Mouse (Mus musculus): ENCODE data around the gene Med14.

Med14 gene

DNA sequence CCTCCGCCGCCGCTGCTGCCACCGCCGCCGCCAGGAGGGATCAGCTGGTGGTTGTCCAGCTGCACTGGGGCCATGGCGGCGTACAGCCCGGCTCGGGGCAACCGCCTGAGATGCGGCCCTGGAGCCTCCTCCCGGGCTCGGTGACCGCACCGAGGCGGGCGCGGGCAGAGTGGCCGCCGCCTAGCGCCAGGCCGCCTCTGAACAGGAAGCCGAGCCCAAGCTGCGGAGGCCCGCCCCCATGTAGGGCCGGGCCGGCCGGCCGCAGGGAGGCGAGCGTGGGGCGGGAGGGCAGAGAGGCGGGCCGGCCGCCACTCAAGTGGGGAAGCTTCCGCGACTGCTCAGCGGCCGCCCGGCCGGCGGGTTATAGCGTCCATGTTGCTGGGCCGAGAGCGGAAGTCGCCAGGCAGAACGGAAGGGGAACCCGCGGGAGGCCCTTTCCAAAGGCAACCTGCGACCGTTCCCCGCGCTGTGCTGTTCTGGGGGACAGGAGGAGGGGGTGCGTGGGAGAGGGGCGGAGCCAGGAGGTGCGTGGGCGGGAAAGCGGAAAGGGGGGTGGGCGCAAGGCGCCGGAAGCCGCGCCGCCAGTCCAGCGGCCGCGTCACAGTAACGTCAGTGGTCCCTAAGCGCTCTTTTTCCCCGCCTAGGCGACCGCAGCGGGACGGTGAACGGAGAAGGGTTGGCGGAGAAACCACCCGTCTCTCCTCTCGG, at the start of gene Med14:
Med14 (minus strand) TSS at position 448 of the 708 bp plus-strand sequence.
- peak; percentile 72 to 75 for DNase-seq (ENCODE audit: low spot score in 2 of 2)

DNA sequence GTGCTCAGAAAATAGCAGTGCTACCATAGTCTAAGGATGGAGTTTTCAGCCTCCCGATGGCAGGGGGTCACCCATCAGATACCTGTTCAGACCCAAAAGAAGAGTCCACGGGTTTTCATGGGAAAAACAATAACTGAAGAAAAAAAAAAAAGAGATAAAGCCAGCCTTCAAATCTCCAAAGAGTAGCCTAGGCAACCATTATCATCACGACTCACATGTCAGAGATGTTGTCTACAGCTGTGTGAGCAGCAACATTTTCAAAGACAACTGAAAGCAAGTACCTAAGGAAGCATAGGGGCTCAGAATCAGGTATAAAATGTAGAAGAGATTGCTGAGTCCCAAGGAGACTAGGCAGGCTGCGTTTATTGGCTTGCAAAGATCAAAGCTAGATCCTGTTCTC, 38.7 kb upstream of the Med14 start:
- DNase-seq (ENCODE audit: low spot score in 2 of 2): no peak

DNA sequence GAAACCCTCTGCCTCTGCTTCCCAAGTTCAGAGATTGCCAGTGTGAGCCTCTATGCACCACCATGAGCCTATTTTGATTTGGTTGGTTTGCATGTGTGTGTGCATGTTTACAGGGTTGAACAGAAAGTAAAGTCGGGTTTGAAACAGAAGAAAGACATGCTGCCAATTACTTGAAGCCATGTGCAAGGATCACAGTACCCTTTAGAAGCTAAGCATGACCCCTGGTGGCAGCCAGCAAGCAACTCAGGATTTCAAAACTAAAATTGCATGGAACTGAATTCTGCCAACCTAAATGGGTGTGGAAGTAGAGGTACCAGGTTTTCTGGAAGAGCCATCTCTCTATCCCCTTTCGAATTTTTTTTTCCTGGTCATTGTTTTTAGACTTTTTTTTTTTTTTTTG, 33.0 kb upstream of the Med14 start:
- DNase-seq (ENCODE audit: low spot score in 2 of 2): no peak

DNA sequence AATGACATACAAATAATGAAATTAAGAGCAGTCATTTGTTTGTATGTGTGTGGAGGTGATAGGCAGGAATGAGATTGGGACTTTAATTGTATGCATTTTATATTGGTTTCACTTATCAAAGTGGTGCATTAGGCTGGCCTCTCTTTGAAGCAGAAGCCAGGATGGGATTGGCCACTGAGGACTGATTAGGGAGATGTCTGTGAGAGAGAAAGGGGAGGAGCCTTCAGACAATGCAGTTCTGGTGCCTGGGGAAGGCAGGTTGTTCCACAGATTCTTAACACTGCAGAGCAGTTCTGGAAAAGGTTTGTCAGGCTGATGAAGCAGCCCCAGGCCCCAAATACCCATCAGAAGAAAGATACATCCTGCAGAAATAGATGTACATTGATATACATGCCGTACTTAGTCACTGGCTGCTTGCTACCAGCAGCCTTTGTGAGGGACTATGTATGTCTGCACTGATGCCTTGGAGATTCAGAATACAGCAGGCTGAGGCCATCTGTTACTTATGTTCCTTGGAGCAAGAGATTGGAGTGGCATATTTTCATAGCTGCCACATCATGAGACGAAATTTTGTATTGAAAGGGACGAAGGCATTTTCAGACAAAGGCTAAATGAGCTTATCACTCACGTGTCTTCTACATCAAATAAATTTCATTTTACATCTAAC, 29.9 kb upstream of the Med14 start:
- DNase-seq (ENCODE audit: low spot score in 2 of 2): peak in 1 of 2 experiments; percentile 1

DNA sequence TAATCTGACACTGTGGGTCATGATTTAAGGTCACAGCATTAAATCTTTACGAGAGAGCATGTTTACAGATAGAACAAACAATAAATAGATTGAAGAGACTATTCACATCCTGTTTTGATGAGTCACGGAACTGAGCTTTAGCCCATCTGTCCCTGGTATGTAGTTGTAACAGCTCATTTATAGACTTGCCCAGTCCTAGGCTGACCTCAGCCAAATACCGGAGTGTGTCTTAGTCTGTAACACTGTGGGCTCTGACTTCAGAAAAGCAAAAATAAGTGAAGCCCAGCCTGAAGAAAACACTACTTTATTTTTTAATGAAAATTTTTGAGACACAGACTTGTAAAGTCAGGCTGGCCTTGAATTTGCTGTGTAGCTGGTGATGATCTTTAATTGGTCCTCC, 11.4 kb upstream of the Med14 start:
- no peak for DNase-seq (ENCODE audit: low spot score in 2 of 2)

DNA sequence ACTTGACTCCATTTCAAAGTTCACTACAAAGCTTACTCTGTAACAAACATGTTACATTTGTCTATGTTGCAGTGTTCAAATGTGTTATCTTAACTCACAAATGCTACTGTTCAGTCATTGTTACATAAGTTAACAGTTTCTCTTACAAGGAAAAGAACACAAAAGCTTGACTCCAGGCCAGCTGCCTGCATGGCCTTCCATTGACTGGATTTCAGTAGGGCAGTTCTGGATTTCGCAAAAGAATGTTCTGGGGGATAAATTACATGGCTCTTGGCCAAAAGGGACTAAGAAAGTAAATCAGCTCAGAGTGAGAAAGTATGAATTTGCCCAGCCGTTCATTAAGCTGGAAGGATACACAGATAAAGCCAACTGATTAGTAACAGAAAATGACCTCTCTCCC, 9.7 kb upstream of the Med14 start:
- DNase-seq (ENCODE audit: low spot score in 2 of 2): no peak

DNA sequence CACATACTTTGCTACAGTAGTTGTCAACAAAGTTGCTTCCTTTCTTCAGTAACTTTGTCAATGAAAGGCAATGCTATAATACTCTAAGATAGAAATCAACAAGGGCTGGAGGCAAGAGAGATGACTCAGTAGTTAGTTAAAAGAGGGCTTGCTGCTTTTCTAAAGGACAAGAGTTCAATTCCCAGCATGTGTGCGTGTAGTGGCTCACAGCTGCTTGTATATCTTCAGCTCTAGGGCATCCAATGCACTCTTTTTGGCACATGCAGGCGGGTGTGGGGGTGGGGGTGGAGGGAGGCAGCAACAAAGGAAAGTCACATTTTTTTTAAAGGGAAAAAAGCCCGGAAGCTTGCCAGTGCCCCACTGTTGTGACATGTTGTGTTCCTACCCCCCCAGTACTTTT, 6.7 kb upstream of the Med14 start:
- no peak for DNase-seq (ENCODE audit: low spot score in 2 of 2)

DNA sequence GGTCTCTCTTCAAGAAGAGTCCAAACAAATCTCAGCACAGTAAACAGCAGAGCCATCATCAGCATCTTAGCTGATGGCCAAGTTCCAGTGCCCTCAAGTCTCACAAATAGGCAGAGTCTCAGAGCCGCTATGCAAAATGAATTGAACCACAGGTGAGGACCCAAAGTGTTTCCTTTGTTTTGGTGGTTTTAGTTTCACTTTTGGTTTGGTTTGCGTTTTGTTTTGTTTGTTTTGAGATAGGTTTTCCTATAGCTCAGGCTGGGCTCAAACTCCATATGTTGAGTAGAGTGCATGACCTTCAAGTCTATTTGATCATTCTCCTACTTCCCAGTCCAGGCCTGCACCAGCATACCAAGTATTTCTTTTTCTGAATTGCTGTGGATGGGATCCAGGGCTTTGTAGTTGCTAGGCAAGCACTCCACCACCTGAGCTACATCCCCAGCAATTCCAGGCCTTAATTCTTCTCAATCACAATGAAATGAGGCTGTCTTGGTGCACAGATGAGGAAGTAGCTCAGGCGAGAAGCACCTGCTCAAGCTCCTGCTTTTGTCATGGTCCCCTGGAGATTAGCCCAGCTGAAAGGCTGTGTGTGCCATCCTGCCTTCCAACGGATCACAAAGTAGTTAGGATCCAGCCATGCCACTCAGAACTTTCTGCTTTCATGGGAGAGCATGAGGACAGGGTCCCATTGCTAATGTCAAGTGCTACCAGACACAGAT, 5.1 kb upstream of the Med14 start:
- no peak for DNase-seq (ENCODE audit: low spot score in 2 of 2)

DNA sequence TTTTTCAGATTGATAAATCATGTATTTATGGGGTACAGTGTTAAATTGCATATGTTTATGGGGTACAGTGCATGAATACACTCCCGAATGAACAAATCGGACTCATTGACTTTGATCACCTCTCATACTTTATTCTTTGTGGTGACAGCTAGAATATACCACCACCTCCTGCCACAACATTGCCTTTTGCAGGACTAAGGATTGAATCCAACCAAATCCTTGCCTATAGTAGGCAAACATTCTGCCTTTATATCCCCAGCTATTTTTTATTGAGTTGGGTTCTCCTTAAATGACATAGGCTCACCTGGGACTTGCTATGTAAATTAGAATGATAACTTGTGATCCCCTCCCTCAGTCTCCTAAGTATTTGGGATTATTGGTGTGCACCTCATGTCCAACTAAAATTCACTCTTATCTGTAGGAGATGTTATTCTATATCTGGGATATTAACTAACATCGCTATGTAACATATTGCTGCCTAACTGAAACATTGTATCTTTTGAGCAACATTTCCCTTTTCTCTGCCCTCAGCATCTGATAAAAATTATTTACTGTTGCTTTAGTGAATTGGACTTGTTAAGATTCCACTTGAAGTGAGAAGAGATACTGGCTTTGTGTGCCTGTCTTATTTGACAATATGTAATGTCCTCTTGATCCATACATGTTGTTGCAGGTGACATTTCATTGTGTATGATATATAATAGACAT, 1.4 kb upstream of the Med14 start:
- no peak for DNase-seq (ENCODE audit: low spot score in 2 of 2)

DNA sequence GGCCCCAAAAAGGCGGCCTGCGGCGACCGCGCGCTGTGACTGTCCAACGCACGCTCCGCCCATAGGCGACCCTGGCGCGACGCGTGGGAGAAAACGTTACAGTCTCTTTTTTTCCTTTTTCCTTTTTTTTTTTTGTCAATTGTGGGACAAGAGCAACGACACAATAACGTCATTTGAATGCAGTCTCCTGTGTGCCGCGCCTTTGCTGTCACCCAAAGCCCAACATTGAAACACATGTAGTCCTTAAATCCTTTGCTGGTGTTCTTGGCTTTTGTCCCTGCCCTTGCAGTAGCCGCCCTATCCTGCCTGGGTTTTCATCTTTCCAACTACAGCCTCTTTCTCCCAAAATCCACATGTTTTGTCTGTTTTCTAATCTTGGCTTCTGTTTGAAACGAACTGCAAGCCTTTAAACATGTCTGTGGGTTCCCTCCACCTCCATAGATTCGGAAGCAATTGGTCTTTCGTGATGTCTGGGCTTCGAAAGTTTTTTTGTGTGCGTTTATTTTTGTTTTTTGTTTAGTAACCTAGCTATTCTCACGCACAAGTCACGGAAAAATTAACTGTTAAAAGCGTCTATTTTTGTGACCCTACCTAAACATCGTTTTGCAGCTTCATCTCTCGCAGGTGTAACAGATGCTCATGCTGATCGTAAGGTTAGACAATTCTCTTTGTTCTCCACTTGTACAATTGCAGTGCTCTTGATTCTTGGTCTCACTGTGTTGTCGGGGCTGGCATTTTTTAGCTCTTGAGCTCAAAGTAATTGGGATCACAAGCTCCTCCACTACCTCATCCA, 657 bp upstream of the Med14 start:
- DNase-seq (ENCODE audit: low spot score in 2 of 2): no peak

DNA sequence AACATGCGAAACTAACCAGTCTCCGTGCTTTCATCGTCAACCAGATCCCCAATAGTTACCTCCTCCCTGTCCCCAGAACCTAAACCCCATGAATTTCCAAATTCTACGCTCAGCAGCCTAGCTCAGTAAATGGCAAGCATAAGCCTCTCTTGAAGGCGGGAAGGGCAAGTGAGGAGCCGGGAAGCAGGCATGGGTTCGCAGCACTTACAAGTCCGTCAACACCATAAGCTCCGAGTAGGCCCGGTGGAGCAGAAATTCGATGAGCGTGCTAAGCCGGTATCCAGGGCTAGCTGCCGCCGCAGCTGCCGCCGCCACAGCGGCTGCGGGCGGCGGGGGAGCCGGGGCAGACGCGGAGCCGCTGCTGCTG, 631 bp downstream of the Med14 start:
- no peak for DNase-seq (ENCODE audit: low spot score in 2 of 2)

DNA sequence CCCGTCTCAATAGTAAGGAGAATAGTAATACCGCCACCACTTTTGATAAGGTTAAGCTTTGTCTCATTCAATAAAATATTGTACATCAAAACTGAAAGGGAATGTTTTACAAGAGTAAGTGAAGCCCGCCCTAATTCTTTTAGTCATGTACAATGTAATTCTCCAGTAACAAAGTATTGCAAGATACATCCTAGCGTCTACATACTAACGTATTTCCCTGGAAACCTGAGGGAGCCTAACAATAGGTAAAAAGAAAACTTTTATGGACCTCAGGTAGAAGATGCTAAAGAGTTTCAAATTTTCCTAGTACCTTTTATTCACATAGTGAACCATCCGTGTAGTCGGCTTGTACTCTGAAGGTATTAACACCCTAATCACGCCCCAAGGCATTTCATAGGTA, 1.4 kb downstream of the Med14 start:
- no peak for DNase-seq (ENCODE audit: low spot score in 2 of 2)

DNA sequence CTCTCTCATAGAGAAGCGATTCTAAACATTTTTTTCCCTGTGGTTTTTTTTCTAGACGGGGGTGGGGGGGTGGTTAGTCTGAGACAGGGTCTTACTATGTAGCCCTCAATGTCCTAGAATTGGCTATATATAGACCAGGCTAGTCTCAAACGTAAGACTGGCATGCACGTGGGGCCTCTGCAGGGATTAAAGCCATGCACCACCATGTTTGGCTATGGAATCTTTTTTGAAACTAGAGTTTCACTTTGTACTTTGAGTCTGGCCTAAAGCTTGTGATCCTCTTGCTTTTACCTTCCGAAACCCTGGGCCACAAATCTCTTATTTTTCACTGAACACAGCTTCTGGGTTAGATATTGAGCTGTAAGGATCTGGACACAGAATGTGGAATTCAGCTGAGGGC, 2.2 kb downstream of the Med14 start:
- no peak for DNase-seq (ENCODE audit: low spot score in 2 of 2)

DNA sequence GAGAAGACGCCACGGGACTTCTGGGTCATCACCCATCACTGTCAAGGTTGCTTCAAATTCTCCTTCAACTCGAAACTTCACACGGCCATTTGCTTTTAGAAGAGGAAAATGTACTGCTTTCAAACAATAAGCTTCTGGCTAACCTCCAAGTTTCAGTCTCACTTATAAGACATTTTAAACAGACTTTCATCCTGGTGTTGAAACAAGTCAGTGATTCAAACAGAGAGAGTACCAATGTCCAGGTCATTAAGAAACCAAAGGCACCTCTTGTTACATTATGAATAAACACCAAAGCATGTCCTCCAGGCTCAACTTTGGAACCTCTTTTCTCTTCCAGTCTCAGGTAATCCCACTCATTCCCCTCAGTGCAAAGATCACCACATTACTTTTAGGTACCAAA, 14.0 kb downstream of the Med14 start:
- DNase-seq (ENCODE audit: low spot score in 2 of 2): no peak

DNA sequence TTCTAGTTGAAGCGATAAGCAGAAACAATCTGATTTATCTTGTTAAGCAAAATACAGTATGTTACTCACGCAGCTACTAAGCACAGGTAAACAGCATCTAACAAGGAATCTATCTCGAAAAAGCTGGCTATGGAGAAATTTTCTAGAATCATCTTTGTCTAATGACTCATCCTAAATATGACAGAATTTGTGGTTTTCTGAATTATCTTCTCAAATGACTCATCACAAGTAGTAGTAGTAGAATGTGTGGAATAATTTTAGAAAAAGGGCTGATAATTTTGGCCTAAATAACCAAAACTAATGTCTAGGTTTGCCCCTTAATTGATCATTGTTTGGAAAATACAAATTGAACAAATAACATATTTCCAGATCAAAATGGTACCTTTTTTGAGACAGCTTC, 15.1 kb downstream of the Med14 start:
- DNase-seq (ENCODE audit: low spot score in 2 of 2): no peak

DNA sequence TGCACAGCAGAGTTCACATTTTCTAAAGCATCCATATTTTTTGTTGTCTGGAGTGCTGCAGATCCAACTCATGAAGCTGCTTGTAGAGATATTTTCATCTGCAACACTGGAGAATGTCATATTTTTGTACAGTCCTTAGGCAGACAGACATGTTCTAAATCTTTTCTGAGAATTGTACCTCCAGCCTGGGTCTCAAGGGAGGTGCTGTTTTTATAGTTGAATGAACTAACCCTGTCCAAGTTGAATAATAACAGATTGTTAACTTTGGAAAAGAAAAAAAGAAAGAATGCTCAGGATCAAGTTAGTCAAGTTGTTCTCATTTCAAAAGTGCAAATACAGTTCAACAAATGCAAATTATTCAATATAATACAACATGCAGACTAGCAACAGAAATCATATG, 21.5 kb downstream of the Med14 start:
- no peak for DNase-seq (ENCODE audit: low spot score in 2 of 2)

DNA sequence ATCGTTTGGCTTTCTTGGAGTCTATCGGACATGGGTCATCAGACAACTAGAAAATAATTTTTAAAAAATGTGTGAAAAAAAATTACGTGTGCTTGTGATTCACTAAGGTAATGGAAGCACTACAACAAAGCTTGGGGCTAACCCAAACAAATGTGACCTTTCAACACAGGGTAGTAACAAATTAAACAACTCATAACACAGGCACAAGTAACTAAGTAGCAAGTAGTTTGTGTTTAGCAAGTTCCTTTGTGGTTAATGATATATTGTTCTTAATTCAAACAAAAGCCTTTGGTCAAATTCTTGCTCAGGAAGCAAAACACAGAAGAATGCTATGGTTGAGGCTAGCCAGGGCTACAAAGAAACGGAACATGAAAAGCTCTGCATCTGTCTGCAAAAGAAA, 45.8 kb downstream of the Med14 start:
- DNase-seq (ENCODE audit: low spot score in 2 of 2): no peak

DNA sequence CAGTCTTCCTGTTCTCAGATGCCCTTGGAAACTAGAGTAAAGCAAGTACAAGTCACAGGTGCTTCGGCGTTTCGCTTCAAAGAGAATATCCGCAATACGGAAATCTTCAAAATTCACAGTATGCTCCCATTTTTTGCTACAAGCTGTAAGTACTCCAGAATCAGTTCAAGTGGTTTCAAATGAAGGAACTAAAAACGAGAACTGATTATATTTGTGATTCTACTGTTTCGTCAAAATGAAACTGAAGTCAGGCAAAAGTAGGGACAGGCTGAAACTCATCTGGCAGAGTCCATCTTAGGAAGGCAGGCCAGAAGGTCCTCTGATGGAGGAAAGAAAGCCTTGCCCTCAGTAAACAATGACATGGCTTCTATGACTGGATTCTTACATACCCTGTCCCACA, 48.1 kb downstream of the Med14 start:
- no peak for DNase-seq (ENCODE audit: low spot score in 2 of 2)

DNA sequence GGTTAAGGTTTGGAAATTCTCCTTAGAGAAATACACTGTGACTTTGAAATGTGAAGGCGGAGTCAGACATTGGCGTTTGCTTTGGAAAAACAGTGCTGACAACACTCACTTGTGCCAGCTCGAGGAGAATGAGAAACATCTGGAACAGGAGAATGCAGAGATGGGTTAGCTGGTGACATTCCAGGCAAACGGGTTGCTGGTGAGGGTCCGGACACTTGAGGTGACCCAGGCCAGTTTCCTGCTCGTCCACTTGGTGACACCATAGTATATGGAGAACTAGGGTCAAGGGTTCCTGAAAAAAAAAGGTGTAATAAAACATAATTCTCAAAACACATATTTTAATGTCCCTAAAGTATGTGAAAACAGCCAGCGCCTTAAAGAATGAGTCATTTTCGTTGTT, 75.0 kb downstream of the Med14 start:
- DNase-seq (ENCODE audit: low spot score in 2 of 2): no peak

DNA sequence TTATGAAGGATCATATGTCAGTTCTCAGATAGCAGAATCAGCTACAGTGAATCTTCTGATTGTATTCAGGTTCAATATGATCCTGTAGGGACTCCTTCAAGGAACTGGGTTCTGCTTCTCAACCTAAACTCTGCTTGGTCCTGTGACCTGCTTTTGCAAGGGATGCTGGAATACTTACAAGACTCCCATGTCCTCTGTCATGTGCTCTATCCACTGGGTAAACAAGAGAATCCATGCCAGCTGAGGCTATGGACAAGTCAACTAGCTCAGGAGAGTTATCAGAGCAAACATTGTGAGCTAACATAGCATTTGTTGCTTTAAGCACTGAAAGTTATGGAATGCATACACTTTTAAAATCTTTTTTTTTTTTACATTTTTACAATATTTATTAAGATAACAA, 75.8 kb downstream of the Med14 start:
- DNase-seq (ENCODE audit: low spot score in 2 of 2): no peak

DNA sequence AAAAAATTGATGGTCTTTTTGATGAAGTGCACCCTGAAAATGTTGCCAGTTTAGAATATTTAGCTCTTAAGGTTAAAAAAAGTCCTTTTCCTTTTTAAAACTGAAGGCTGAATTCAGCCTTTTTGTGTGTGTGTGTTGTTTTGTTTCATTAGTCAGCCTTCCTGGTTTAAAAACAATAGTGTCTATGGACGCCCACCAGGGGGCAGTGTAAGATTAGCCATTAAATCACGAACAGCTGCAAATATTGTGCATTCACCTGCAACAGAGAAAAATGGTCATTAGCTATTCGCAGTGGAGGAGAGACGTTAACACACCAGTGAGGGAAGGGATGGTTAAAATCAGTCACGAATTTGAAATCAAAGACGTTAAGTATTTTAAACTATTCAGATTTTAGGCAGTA, 84.5 kb downstream of the Med14 start:
- DNase-seq (ENCODE audit: low spot score in 2 of 2): no peak
